Mouse (Mus musculus) neural tube, embryonic 15.5 days (tissue): ENCODE measurements at regions not wholly inside any gene's neighbourhood (a gene's known extent, or its start where the extent isn't known, plus 50 kb on each side); places are given as distances from the start of the nearest gene placed in this dataset.

Source experiments
- ATAC-seq: fragments of 200-750 bp; cut with Nextera tagmentation; 2 replicates; pipeline ENCODE4 v1.8.0; 2017; ENCODE audit warnings: mild to moderate bottlenecking, moderate TSS enrichment, moderate library complexity; ENCODE audit not compliant: low FRiP score
- H3K27ac ChIP-seq: fragments of 300-500 bp; sonication (generic); replicated peaks from 2 replicates; pipeline ENCODE4 v1.5.1; 2015; ENCODE audit warnings: mild to moderate bottlenecking, inconsistent platforms
- H3K27me3 ChIP-seq: fragments of 300-500 bp; sonication (generic); replicated peaks from 2 replicates; pipeline ENCODE4 v1.6.1; 2015; ENCODE audit warnings: inconsistent platforms
- H3K36me3 ChIP-seq: fragments of 300-500 bp; sonication (generic); 2 replicates; pipeline ENCODE4 v1.6.1; 2015; ENCODE audit warnings: inconsistent platforms
- H3K4me1 ChIP-seq: fragments of 300-500 bp; sonication (generic); 2 replicates; pipeline ENCODE4 v1.6.1; 2015; ENCODE audit warnings: inconsistent platforms
- H3K4me2 ChIP-seq: fragments of 300-500 bp; sonication (generic); 2 replicates; pipeline ENCODE4 v1.6.1; 2015; ENCODE audit warnings: inconsistent platforms, mild to moderate bottlenecking, moderate library complexity
- H3K4me3 ChIP-seq: fragments of 300-500 bp; sonication (generic); replicated peaks from 2 replicates; pipeline ENCODE4 v1.5.1; 2015; ENCODE audit warnings: mild to moderate bottlenecking, inconsistent platforms
- H3K9ac ChIP-seq: fragments of 300-500 bp; sonication (generic); replicated peaks from 2 replicates; pipeline ENCODE4 v1.6.1; 2015; ENCODE audit warnings: mild to moderate bottlenecking, inconsistent platforms
- H3K9me3 ChIP-seq: fragments of 300-500 bp; sonication (generic); replicated peaks from 2 replicates; pipeline ENCODE4 v1.6.1; 2016; ENCODE audit warnings: inconsistent platforms
- WGBS: fragments of 180-500 bp; shearing (Covaris S2); methylation state at CpG from one replicate; pipeline ENCODE4 v1.1.7; 2015; ENCODE audit warnings: mixed read lengths; 5-methylcytosine and 5-hydroxymethylcytosine counted together

DNA sequence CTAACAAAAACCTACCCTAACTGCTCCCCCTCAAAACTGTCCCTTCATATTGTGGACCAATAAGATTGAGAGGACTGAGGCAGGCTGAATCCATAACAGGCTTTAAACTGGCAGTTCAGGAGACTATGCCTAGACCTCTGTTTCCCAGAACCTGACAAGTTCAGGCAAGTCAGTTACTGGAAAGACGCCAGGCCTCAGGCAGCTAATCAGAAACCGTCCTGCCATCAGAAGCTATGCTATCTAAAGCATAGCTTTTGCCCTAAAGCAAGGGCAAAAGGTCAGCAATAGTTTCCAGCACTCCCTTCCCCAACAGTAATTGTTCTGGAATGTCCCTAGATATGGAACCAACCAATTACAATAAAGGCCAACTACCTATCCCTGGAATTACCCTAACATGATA lies 273.0 kb downstream of the Bche start:
- Histone ChIP-seq H3K9me3 (no peaks in the 10 kb centered on the region), H3K27ac (no peak overlapping the region), H3K27me3 (no peaks in the 10 kb centered on the region), H3K4me2 (no peak overlapping the region), H3K4me1 (no peaks in the 10 kb centered on the region), H3K9ac (no peak overlapping the region), H3K36me3 (no peaks in the 10 kb centered on the region), H3K4me3 (no peak overlapping the region)
- ATAC-seq = no peak
- WGBS = 90% methylated on average over 2 of the region's 2 CpGs

DNA sequence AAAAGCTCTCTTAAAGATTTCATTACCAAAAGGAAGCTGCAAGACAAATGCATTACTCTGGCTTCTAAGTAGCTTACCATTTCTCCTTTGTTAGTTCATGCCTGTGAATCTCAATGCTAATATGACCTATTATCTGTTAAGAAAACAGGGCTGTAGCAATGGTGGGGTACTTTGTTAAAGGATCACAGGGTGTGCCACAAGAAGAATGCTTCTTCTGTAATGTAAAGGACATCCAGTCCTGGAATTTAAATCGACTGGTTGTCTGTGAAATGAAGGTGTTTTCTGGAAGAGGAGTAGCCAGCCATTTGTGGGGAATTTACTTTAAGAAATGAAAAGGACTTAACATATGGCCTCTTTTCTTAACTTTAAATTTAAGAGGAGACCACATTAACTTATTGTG lies 273.9 kb downstream of the Bche start:
- no peaks in the 10 kb centered on the region for H3K4me1 ChIP-seq
- H3K27me3 ChIP-seq = no peaks in the 10 kb centered on the region
- 46% methylated on average over 1 of the region's 1 CpGs for WGBS
- H3K4me2 ChIP-seq = no peak overlapping the region
- no peak overlapping the region for H3K4me3 ChIP-seq
- H3K9me3 ChIP-seq = no peaks in the 10 kb centered on the region
- H3K27ac ChIP-seq = no peak overlapping the region
- H3K36me3 ChIP-seq = no peaks in the 10 kb centered on the region
- no peak for ATAC-seq
- H3K9ac ChIP-seq = no peak overlapping the region

DNA sequence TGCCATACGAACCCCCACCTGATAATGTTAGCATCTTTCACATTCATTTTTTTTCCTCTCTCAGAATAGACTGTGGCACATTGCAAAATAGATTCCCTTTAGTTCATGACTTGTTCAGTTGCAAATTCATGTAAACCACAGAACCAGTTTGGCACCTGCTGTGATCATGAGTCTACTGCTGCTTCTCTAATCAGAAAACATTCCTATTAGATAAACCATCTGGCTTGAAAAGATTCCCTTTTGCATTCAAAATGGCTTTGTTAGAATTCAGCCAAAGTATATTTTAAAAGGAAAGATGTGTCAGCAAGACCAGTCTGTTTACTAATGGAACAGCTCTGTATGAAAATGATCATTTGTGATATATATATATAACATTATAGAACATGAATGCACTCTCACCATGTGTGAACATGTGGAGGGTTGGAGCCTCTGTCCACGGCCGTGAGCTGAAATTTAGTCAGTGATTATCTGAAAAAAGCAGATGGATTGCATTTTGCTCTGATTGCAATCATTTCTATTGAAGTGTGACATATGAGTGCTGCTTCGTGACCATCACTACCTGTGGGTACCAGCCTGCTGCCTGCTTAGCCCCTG lies 298.2 kb downstream of the Bche start:
- Histone ChIP-seq H3K27ac (no peak overlapping the region), H3K4me2 (no peak overlapping the region), H3K9me3 (no peaks in the 10 kb centered on the region), H3K4me3 (no peak overlapping the region), H3K36me3 (no peaks in the 10 kb centered on the region), H3K27me3 (no peaks in the 10 kb centered on the region), H3K9ac (no peak overlapping the region), H3K4me1 (no peaks in the 10 kb centered on the region)
- 0 out of 2 replicates have a peak, but pooled peaks have one; percentile 21 for ATAC-seq
- 61% methylated on average over 4 of the region's 4 CpGs for WGBS

DNA sequence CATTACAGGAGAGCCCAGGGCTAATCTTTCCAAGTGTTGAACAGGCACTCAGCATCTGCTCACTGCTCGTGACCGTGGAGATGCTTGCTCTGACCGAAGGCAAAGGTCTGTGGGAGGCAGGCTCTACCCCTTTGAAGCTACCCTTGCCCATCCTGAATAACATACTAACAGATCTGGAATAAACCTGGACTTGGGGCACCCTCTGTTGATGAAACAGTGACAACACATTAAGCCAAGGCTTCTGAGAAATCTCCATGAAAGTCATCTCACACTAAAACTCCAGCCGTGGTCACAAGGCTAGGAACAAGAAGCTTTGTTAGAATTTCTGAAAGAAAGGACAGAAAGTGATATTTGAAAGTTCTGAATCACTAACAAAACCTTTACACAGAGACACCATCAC lies 306.8 kb downstream of the Bche start:
- no peak overlapping the region for H3K4me3 ChIP-seq
- H3K27ac ChIP-seq = no peak overlapping the region
- ATAC-seq = no peak
- 77% methylated on average over 4 of the region's 4 CpGs for WGBS
- no peaks in the 10 kb centered on the region for H3K4me1 ChIP-seq
- H3K27me3 ChIP-seq = no peaks in the 10 kb centered on the region
- H3K9me3 ChIP-seq = no peaks in the 10 kb centered on the region
- H3K36me3 ChIP-seq = no peaks in the 10 kb centered on the region
- no peak overlapping the region for H3K9ac ChIP-seq
- no peak overlapping the region for H3K4me2 ChIP-seq

DNA sequence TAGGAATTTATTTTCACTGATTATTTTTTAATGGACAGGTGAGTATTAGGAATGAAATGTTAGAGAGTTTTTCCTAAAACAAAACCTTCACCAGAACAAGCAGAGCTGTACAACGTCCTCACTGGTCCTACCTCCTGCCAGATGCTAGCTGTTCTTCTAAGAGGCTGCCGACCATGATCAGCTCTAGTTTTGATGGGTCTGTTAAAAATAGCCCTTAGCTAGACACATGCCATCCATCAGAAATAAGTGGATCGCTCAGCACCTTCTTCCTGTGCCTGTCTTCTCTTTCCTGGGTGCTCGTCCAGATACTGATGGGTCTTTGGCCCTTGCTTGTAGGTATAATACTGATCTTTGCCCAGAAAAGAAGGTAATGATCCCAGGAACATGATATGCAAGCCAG lies 312.4 kb downstream of the Bche start:
- no peak overlapping the region for H3K4me3 ChIP-seq
- no peaks in the 10 kb centered on the region for H3K36me3 ChIP-seq
- no peak overlapping the region for H3K9ac ChIP-seq
- H3K4me2 ChIP-seq = no peak overlapping the region
- 89% methylated on average over 4 of the region's 4 CpGs for WGBS
- H3K4me1 ChIP-seq = no peaks in the 10 kb centered on the region
- H3K9me3 ChIP-seq = no peaks in the 10 kb centered on the region
- no peaks in the 10 kb centered on the region for H3K27me3 ChIP-seq
- H3K27ac ChIP-seq = no peak overlapping the region
- ATAC-seq = no peak

DNA sequence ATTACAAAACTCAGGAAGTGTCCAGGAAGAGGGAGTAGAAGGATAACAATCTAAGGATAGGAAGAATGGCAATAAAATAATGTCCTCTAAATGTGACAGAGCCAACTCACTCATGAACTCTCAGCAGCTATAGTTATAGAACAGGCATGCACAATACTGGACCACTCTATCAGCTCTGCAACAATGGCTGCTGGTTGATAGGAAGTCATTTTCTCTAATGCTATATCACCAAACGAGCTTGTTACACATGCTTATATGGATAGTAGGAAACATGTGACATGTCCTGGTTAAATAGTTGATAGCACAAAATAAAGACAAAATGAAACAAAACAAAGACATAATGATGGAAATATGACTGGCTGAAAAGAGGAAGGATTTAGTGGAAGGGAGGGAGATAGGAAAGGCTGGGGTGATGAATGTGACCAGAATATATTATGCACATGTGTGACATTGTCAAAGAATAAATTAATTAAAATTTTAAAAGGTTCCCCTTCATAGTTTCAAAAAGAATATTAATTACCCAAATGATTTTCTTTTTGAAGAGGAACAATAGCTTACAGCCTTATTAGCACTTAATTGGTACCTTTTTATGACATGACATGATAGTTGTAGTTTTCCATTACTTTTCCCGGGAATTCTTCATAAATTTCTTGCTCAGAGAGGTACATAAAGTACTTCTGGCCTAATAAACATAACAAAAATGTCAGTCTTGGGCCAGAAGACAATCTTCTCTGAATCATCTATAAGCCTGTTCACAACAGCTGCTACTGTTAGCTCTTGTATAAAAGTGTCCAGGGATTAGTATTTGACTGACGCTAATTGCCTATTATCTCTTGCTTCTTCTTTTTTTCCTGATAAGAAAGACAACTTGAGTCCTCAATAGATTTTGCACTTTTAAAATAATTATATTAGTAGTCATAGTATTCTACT lies 318.2 kb downstream of the Bche start:
- Histone ChIP-seq H3K4me3 (no peak overlapping the region), H3K27me3 (no peaks in the 10 kb centered on the region), H3K27ac (no peak overlapping the region), H3K9ac (no peak overlapping the region), H3K4me2 (no peak overlapping the region), H3K36me3 (no peaks in the 10 kb centered on the region), H3K4me1 (no peaks in the 10 kb centered on the region), H3K9me3 (no peaks in the 10 kb centered on the region)
- ATAC-seq = no peak
- 82% methylated on average over 3 of the region's 3 CpGs for WGBS

DNA sequence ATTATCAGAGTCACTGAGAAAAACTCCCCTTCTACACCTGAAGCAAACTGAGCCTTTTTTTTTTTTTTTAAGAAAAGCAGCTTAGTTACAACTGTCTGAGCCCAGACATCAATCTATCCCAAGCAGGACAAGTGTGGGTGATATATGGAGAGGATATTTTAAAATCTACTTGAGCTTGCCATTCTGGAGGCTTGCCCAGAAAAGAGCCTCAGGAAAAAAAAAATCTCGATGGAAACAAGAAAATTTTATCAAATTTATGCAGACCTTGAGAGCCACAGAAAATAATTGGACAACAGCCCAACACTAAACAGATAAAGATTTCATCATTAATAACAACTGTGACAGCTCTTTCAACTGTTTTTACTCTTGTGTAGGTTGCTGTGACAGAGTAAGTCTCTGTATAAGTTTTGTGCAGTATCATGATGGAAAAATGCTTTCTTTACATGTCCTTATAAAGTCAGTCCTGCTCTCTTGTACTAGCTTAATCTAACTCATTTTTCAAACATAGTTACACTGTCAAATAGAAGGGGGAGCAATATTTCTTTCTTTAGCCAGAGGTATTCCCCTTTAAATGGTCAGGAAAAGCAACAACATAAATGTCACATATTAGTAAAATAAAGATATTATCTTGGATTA lies 297.4 kb upstream of the Slitrk3 start:
- Histone ChIP-seq H3K9me3 (no peaks in the 10 kb centered on the region), H3K9ac (no peak overlapping the region), H3K4me3 (no peak overlapping the region), H3K27ac (no peak overlapping the region), H3K4me1 (no peaks in the 10 kb centered on the region), H3K36me3 (no peaks in the 10 kb centered on the region), H3K27me3 (no peaks in the 10 kb centered on the region), H3K4me2 (no peak overlapping the region)
- ATAC-seq = no peak
- 73% methylated on average over 1 of the region's 1 CpGs for WGBS

DNA sequence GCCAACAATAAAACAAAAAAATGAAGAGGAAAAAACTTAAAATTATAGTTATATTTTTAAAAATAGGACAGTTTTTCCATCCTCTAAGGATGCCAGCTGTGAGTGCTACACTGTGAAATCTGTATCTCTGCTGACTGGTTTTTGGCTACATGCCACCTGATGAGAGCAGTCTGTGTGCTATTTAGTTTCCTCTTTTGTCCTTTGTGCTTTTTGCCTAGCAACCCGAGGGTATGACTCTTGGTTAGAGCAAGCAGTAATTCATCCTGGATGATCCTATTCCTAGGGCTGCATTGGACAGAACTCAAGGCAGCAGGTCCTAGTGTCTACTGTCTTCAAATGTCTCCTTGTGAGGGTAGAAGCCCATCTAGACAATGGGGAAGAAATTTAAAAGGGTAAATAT lies 285.6 kb upstream of the Slitrk3 start:
- WGBS = 3% methylated on average over 1 of the region's 1 CpGs
- no peak overlapping the region for H3K4me3 ChIP-seq
- no peaks in the 10 kb centered on the region for H3K9me3 ChIP-seq

DNA sequence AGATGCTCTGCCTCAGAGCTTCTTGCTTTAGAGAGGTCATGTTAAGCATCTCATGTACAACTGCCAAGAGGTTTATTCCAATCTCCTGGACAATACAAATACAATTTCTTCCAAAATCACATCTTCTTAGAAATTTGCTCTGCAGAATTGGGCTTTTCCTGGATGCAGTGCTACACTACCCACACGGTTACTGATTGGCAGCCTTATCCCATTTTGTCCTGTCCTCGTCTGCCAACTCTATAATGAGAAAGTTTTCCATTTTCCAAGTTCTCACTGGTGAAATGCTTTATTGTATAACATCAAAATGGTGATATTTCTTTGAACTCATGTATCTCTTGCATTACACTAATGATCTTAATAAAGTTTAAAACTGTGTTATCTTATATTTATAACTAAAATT lies 282.1 kb upstream of the Slitrk3 start:
- no peak overlapping the region for H3K4me3 ChIP-seq
- ATAC-seq = no peak
- H3K27ac ChIP-seq = no peak overlapping the region
- H3K4me2 ChIP-seq = no peak overlapping the region
- no peak overlapping the region for H3K9ac ChIP-seq
- 90% methylated on average over 2 of the region's 2 CpGs for whole genome bisulfite sequencing
- no peaks in the 10 kb centered on the region for H3K36me3 ChIP-seq
- no peaks in the 10 kb centered on the region for H3K27me3 ChIP-seq
- H3K9me3 ChIP-seq = no peaks in the 10 kb centered on the region
- no peaks in the 10 kb centered on the region for H3K4me1 ChIP-seq

More for the DNA sequence above, 285.6 kb upstream of the Slitrk3 start:
- Histone ChIP-seq H3K36me3 (no peaks in the 10 kb centered on the region), H3K4me1 (no peaks in the 10 kb centered on the region), H3K27me3 (no peaks in the 10 kb centered on the region), H3K27ac (no peak overlapping the region), H3K9ac (no peak overlapping the region), H3K4me2 (no peak overlapping the region)
- peak; percentile 69 for ATAC-seq

DNA sequence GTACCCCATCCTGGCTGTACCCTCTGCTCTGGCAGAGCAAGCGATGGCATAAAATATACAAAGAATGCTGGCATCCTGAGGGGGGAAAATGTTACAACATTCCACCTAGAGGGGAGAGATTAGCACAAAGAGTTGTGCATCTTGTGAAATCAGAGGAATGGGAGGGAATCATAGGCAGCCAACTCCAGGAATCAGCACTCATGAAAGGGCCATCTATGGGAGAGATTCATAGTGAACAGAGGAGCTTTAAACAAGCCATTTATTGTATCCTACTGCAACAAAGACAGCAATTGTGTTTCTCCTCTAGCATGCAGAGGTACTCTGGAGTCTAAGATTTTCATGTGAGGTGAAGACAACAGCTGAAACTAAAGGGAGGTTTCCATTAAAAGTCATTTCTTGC lies 265.6 kb upstream of the Slitrk3 start:
- H3K4me3 ChIP-seq = no peak overlapping the region
- ATAC-seq = no peak
- H3K9me3 ChIP-seq = no peaks in the 10 kb centered on the region
- H3K4me2 ChIP-seq = no peak overlapping the region
- no peaks in the 10 kb centered on the region for H3K27me3 ChIP-seq
- WGBS = 76% methylated on average over 1 of the region's 1 CpGs
- H3K4me1 ChIP-seq = no peaks in the 10 kb centered on the region
- H3K27ac ChIP-seq = no peak overlapping the region
- no peaks in the 10 kb centered on the region for H3K36me3 ChIP-seq
- H3K9ac ChIP-seq = no peak overlapping the region
